Mouse (Mus musculus) hindbrain, postnatal 0 days (tissue): ENCODE data around the gene Gm5475. TPM values are rescaled to one million over a fixed set of nuclear protein-coding genes. Genes with fewer than 3 reads are reported as not detected.

Experiments
- ATAC-seq: fragments of 200-750 bp; cut with Nextera tagmentation; 2 replicates; pipeline ENCODE4 v1.8.0; 2017; ENCODE audit warnings: mild to moderate bottlenecking, moderate TSS enrichment, moderate library complexity
- DNase-seq: peaks from one replicate; pipeline ENCODE4 v3.0.0-alpha.2; 2015; ENCODE audit warnings: low spot score
- H3K27ac ChIP-seq: fragments of 300-500 bp; sonication (generic); 2 replicates; pipeline ENCODE4 v1.5.1; 2014; ENCODE audit warnings: mild to moderate bottlenecking
- H3K27me3 ChIP-seq: fragments of 300-500 bp; sonication (generic); 2 replicates; pipeline ENCODE4 v1.6.1; 2014; ENCODE audit warnings: low read length, mixed read lengths; ENCODE audit not compliant: insufficient read depth
- H3K36me3 ChIP-seq: fragments of 300-500 bp; sonication (generic); 2 replicates; pipeline ENCODE4 v1.6.1; 2014; ENCODE audit warnings: low read length, mixed read lengths; ENCODE audit not compliant: insufficient read depth
- H3K4me1 ChIP-seq: fragments of 300-500 bp; sonication (generic); 2 replicates; pipeline ENCODE4 v1.6.1; 2014; ENCODE audit warnings: antibody characterized with exemption, low read length, mixed read lengths; ENCODE audit not compliant: insufficient read depth
- H3K4me2 ChIP-seq: fragments of 300-500 bp; sonication (generic); 2 replicates; pipeline ENCODE4 v1.6.1; 2014; ENCODE audit warnings: low read depth, mild to moderate bottlenecking, low read length, moderate library complexity, mixed read lengths
- H3K4me3 ChIP-seq: fragments of 300-500 bp; sonication (generic); 2 replicates; pipeline ENCODE4 v1.5.1; 2014; ENCODE audit warnings: low read length
- H3K9ac ChIP-seq: fragments of 300-500 bp; sonication (generic); replicated peaks from 2 replicates; pipeline ENCODE4 v1.6.1; 2014; ENCODE audit warnings: mild to moderate bottlenecking, low read length, moderate library complexity, mixed read lengths
- H3K9me3 ChIP-seq: fragments of 300-500 bp; sonication (generic); 2 replicates; pipeline ENCODE4 v1.6.1; 2016; ENCODE audit warnings: low read length, mixed read lengths
- CTCF ChIP-seq: IDR thresholded peaks from 2 replicates; pipeline ENCODE4 v1.5.1; 2016; ENCODE audit warnings: antibody characterized with exemption, control low read depth, low read depth
- WGBS: fragments of 180-500 bp; shearing (Covaris S2); extraction: QIAGEN DNeasy Blood & Tissue Kit; methylation state at CpG from one replicate; pipeline ENCODE4 v1.1.7; 2014; 5-methylcytosine and 5-hydroxymethylcytosine counted together
- polyA plus RNA-seq: library from polyadenylated mRNA; unstranded; fragments of >200 nt; fragmentation: Nextera tagmentation; extraction: Ambion mirVana; gene quantifications from 2 replicates; pipeline ENCODE4 v1.2.1, GENCODE M21; 2015
- total RNA-seq: library from RNA; depleted of rRNA; stranded (reverse); fragments of >200 nt; gene quantifications from 2 replicates; pipeline ENCODE4 v1.2.3, GENCODE M21; 2014

Gm5475 gene
- total and polyA plus RNA-seq, 2 experiments from 2014 or later = 0.10 TPM; not detected in 1

DNA sequence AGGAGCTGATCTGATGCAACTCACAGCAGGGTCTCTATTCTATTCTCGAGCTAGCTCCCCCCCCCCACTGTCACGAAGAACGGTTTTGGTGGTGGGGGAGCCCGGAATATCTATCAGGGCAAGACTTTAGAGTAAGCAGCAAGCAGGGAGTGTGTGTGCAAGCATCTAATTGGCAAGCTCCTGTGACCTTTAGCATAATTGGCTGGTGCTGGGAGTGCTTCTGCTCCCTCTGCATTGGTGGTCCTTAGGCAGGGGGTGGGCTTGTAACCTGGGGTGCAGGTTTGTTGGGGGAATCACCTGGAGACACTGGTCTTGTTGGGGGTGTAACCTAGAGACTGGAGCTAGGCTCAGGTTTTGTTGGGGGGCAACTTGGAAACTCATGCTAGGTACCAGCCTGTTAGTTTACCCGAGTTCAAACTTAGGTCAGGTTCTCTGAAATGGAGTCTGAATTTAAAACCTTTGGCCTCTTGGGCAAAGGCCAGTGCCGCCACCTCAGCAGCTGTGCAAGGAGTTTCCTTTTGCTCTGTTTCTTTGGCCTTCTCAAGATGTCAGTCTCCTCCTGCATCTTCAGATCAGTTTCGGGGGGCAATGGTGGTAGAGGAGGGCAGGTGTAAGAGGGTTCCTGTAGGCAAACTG lies 34.5 kb downstream of the Gm5475 start:
- H3K27me3 ChIP-seq = no peaks in the 10 kb centered on the region
- H3K36me3 ChIP-seq = no peaks in the 10 kb centered on the region
- no peak overlapping the region for H3K4me2 ChIP-seq
- ATAC-seq (no peak), DNase-seq (no peak)
- H3K9me3 ChIP-seq = no peaks in the 10 kb centered on the region
- no peak overlapping the region for H3K27ac ChIP-seq
- no peak overlapping the region for H3K9ac ChIP-seq
- no peak for TF ChIP-seq CTCF
- no peaks in the 10 kb centered on the region for H3K4me1 ChIP-seq
- no peak overlapping the region for H3K4me3 ChIP-seq
- WGBS = 58% methylated on average over 7 of the region's 7 CpGs

DNA sequence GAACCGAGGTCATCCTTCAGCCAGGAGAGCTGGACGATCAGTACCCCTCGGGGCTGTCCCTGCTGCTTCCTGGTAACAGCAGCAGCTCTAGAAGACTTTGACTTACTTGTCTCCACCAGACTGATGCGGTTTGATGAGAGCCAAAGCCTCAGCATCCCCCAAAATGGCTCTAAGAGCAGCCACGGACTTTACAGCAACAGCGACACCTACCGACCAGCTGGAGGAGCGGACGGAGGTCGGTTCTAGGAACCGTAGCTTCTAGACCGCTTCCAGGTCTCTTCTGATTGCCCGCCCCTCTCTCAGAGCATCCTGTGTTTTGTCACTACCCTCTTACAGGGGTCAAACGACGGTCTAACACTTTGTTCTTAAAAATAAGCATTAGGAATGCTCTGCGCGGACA lies 35.4 kb downstream of the Gm5475 start:
- Histone ChIP-seq H3K4me2 (no peak overlapping the region), H3K9me3 (no peaks in the 10 kb centered on the region), H3K36me3 (no peaks in the 10 kb centered on the region), H3K27ac (no peak overlapping the region), H3K27me3 (no peaks in the 10 kb centered on the region), H3K4me3 (no peak overlapping the region), H3K9ac (no peak overlapping the region), H3K4me1 (no peaks in the 10 kb centered on the region)
- 9% methylated on average over 17 of the region's 17 CpGs for WGBS
- ATAC-seq (peak; percentile 88), DNase-seq (peak; percentile 93)
- TF ChIP-seq CTCF = peak; percentile 95

GRCm38 (mm10) chr15:100458055-100458454 lies 36.1 kb downstream of the Gm5475 start:
- Histone ChIP-seq H3K4me2 (no peak overlapping the region), H3K9me3 (no peaks in the 10 kb centered on the region), H3K27me3 (no peaks in the 10 kb centered on the region), H3K27ac (no peak overlapping the region), H3K36me3 (no peaks in the 10 kb centered on the region), H3K4me1 (no peaks in the 10 kb centered on the region), H3K9ac (no peak overlapping the region), H3K4me3 (no peak overlapping the region)
- TF ChIP-seq CTCF = peak; percentile 69
- DNase-seq (peak; percentile 87), ATAC-seq (peak; percentile 18; the same call in 1 of the 2 replicates)
- 46% methylated on average over 10 of the region's 10 CpGs for WGBS

- peak; percentile 37 for DNase-seq
- H3K4me3 ChIP-seq = no peak overlapping the region
- no peak for TF ChIP-seq CTCF
- no peak for ATAC-seq
- H3K9ac ChIP-seq = no peak overlapping the region
- no peaks in the 10 kb centered on the region for H3K4me1 ChIP-seq
- H3K27ac ChIP-seq = no peak overlapping the region
- no peaks in the 10 kb centered on the region for H3K9me3 ChIP-seq
- no peaks in the 10 kb centered on the region for H3K27me3 ChIP-seq
- no peak overlapping the region for H3K4me2 ChIP-seq
- WGBS = 14% methylated on average over 12 of the region's 12 CpGs
- no peaks in the 10 kb centered on the region for H3K36me3 ChIP-seq
Measured at GRCm38 (mm10) chr15:100460942-100461341, 39.0 kb downstream of the Gm5475 start.

DNA sequence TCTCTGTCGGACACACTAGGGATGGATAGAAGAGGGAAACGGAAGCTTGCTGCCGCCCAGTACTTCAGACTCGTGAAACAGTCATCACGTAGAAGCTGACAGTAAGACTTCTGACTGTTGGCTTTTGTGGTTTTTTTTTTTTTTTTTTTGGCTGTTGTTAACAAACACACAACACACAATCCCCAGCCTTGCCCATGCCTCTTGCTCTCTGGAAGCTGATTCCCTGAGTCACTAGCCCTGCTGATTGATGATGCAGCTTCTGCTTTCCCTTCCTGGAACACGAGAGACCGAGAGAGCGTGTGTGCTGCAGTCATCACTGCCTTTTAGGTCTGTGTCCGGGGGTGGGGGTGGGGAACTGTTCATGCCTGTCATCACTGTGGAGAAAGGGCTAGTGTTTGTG lies 39.7 kb downstream of the Gm5475 start:
- Histone ChIP-seq H3K4me3 (no peak overlapping the region), H3K9me3 (no peaks in the 10 kb centered on the region), H3K9ac (no peak overlapping the region), H3K4me2 (no peak overlapping the region), H3K27ac (no peak overlapping the region), H3K27me3 (no peaks in the 10 kb centered on the region), H3K36me3 (no peaks in the 10 kb centered on the region), H3K4me1 (no peaks in the 10 kb centered on the region)
- ATAC-seq (no peak), DNase-seq (no peak)
- TF ChIP-seq CTCF = no peak
- WGBS = 80% methylated on average over 9 of the region's 9 CpGs

DNA sequence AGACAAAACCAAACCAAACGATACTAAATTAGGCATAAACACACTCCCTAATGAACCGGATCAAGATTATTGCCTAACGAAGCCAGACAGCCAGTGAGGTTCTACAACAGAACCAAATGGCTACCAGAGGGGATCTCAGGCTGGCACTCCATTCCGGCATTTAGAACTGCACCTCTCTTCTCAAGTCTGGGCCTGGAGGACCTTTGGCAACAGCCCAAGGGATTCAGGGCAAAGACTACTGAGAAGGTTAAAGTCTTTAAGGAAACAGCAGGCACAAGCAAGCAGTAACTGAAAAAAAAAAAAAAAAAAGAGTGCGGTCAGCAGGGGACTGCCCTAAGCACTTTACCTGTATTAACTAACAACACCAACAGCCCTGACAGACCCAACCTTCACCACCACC lies 40.1 kb downstream of the Gm5475 start:
- no peak for ATAC-seq
- Histone ChIP-seq H3K27me3 (no peaks in the 10 kb centered on the region), H3K9ac (no peak overlapping the region), H3K4me1 (no peaks in the 10 kb centered on the region), H3K4me3 (no peak overlapping the region), H3K36me3 (no peaks in the 10 kb centered on the region), H3K4me2 (no peak overlapping the region), H3K9me3 (no peaks in the 10 kb centered on the region), H3K27ac (no peak overlapping the region)
- no peak for TF ChIP-seq CTCF
- DNase-seq = no peak
- WGBS = 67% methylated on average over 5 of the region's 5 CpGs

DNA sequence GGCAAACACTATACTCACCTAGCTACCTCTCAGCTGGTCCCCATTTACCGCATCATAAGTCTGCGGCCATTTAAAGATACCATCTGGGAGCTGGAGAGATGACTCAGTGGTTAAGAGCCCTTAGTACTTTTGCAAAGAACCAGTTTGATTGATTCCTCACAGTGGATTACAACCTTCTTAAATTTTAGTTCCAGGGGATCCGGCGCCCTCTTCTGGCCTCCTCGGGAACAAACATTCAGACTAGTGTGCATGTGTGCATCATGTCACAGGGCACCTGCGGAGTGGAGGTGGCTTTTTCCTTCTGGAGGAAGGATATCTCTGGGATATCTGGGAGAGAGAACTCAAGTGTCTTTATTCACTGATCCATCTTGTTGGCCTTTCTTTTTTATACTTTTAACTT lies 41.8 kb downstream of the Gm5475 start:
- Histone ChIP-seq H3K4me3 (no peak overlapping the region), H3K27me3 (no peaks in the 10 kb centered on the region), H3K9me3 (no peaks in the 10 kb centered on the region), H3K4me2 (no peak overlapping the region), H3K4me1 (no peaks in the 10 kb centered on the region), H3K27ac (no peak overlapping the region), H3K36me3 (no peaks in the 10 kb centered on the region), H3K9ac (no peak overlapping the region)
- DNase-seq (peak; percentile 77), ATAC-seq (peak; percentile 18; the same call in 1 of the 2 replicates)
- TF ChIP-seq CTCF = peak; percentile 73
- WGBS = 24% methylated on average over 6 of the region's 6 CpGs
